Mouse (Mus musculus) hindbrain, embryonic 13.5 days (tissue): ENCODE measurements around the gene Cacna1i. TPM values are rescaled to one million over a fixed set of nuclear protein-coding genes. Genes with fewer than 3 reads are reported as not detected.
A peak's percentile ranks its signal among the peaks of the same experiment; 100 is the strongest.

Experiments
- ATAC-seq: fragments of 200-750 bp; cut with Nextera tagmentation; 2 replicates; pipeline ENCODE4 v1.8.0; 2017; ENCODE audit warnings: moderate TSS enrichment; ENCODE audit not compliant: low FRiP score
- H3K27ac ChIP-seq: fragments of 300-500 bp; sonication (generic); 2 replicates; pipeline ENCODE4 v1.5.1; 2015; ENCODE audit warnings: inconsistent platforms, mild to moderate bottlenecking, moderate library complexity
- H3K27me3 ChIP-seq: fragments of 300-500 bp; sonication (generic); 2 replicates; pipeline ENCODE4 v1.6.1; 2015; ENCODE audit warnings: mild to moderate bottlenecking, inconsistent platforms
- H3K36me3 ChIP-seq: fragments of 300-500 bp; sonication (generic); 2 replicates; pipeline ENCODE4 v1.6.1; 2015; ENCODE audit warnings: mild to moderate bottlenecking, inconsistent platforms
- H3K4me1 ChIP-seq: fragments of 300-500 bp; sonication (generic); replicated peaks from 2 replicates; pipeline ENCODE4 v1.6.1; 2015; ENCODE audit warnings: inconsistent platforms
- H3K4me2 ChIP-seq: fragments of 300-500 bp; sonication (generic); 2 replicates; pipeline ENCODE4 v1.6.1; 2015; ENCODE audit warnings: inconsistent platforms, mild to moderate bottlenecking, moderate library complexity
- H3K4me3 ChIP-seq: fragments of 300-500 bp; sonication (generic); 2 replicates; pipeline ENCODE4 v1.5.1; 2015; ENCODE audit warnings: mild to moderate bottlenecking, inconsistent platforms
- H3K9ac ChIP-seq: fragments of 300-500 bp; sonication (generic); 2 replicates; pipeline ENCODE4 v1.6.1; 2015; ENCODE audit warnings: mild to moderate bottlenecking, inconsistent platforms
- H3K9me3 ChIP-seq: fragments of 300-500 bp; sonication (generic); 2 replicates; pipeline ENCODE4 v1.6.1; 2016; ENCODE audit warnings: inconsistent platforms
- WGBS: fragments of 180-500 bp; shearing (Covaris S2); methylation state at CpG from one replicate; pipeline ENCODE4 v1.1.7; 2015; 5-methylcytosine and 5-hydroxymethylcytosine counted together
- polyA plus RNA-seq: library from polyadenylated mRNA; unstranded; fragments of >200 nt; fragmentation: Nextera tagmentation; extraction: Ambion mirVana; gene quantifications from 2 replicates; pipeline ENCODE4 v1.2.1, GENCODE M21; 2015

Cacna1i gene
- polyA plus RNA-seq, result 0.34 and 0.39 TPM in 2 replicates

- H3K4me2 ChIP-seq, result peak within 1 kb of the TSS; percentile 82
- peaks cover 21% of the 10 kb centered on the region for H3K4me1 ChIP-seq
- no peak within 1 kb of the TSS; the same call in 1 of the 2 replicates for H3K27ac ChIP-seq
- ATAC-seq, result peak; percentile 67; the same call in 1 of the 2 replicates
- under 1% methylated on average over 38 of the region's 50 CpGs for WGBS
- H3K36me3 ChIP-seq, result no peaks in the 10 kb centered on the region
- H3K27me3 ChIP-seq, result peaks cover 83% of the 10 kb centered on the region
- no peaks in the 10 kb centered on the region for H3K9me3 ChIP-seq
- H3K4me3 ChIP-seq, result peak within 1 kb of the TSS; percentile 57
- peak within 1 kb of the TSS; percentile 79 for H3K9ac ChIP-seq
These were observed at the start of gene Cacna1i for GRCm38 (mm10) chr15:80286851-80287415. Cacna1i (plus strand) TSS chr15:80287238.

GRCm38 (mm10) chr15:80248135-80248534, 38.9 kb upstream of the Cacna1i start:
- Histone ChIP-seq H3K9me3 (no peaks in the 10 kb centered on the region), H3K36me3 (peaks cover 84% of the 10 kb centered on the region), H3K4me3 (no peak overlapping the region), H3K9ac (no peak overlapping the region), H3K27me3 (no peaks in the 10 kb centered on the region), H3K27ac (no peak overlapping the region), H3K4me2 (no peak overlapping the region), H3K4me1 (no peaks in the 10 kb centered on the region)
- ATAC-seq, result no peak
- WGBS, result 97% methylated on average over 12 of the region's 12 CpGs

- Histone ChIP-seq H3K27ac (no peak overlapping the region), H3K4me1 (peaks cover 3% of the 10 kb centered on the region; the same call in 1 of the 2 replicates), H3K27me3 (no peaks in the 10 kb centered on the region), H3K4me2 (no peak overlapping the region), H3K4me3 (no peak overlapping the region), H3K36me3 (peaks cover 80% of the 10 kb centered on the region), H3K9ac (no peak overlapping the region), H3K9me3 (no peaks in the 10 kb centered on the region)
- ATAC-seq, result no peak
- 95% methylated on average over 1 of the region's 1 CpGs for WGBS
These were observed 38.4 kb upstream of the Cacna1i start for GRCm38 (mm10) chr15:80248596-80248995.

GRCm38 (mm10) chr15:80249672-80250071, 37.4 kb upstream of the Cacna1i start:
- no peak for ATAC-seq
- 97% methylated on average over 10 of the region's 10 CpGs for WGBS
- H3K4me2 ChIP-seq, result no peak overlapping the region
- H3K4me1 ChIP-seq, result peaks cover 13% of the 10 kb centered on the region
- H3K4me3 ChIP-seq, result no peak overlapping the region
- H3K9ac ChIP-seq, result no peak overlapping the region
- no peaks in the 10 kb centered on the region for H3K9me3 ChIP-seq
- H3K36me3 ChIP-seq, result peaks cover 72% of the 10 kb centered on the region
- no peak overlapping the region for H3K27ac ChIP-seq
- no peaks in the 10 kb centered on the region for H3K27me3 ChIP-seq

GRCm38 (mm10) chr15:80250586-80250985, 36.5 kb upstream of the Cacna1i start:
- 94% methylated on average over 6 of the region's 6 CpGs for WGBS
- H3K4me3 ChIP-seq, result no peak overlapping the region
- no peak overlapping the region for H3K4me2 ChIP-seq
- no peaks in the 10 kb centered on the region for H3K27me3 ChIP-seq
- H3K9ac ChIP-seq, result no peak overlapping the region
- H3K27ac ChIP-seq, result no peak overlapping the region
- peaks cover 66% of the 10 kb centered on the region for H3K36me3 ChIP-seq
- ATAC-seq, result no peak
- H3K4me1 ChIP-seq, result peaks cover 13% of the 10 kb centered on the region
- H3K9me3 ChIP-seq, result no peaks in the 10 kb centered on the region

- 51% methylated on average over 2 of the region's 2 CpGs for WGBS
- H3K4me3 ChIP-seq, result no peak overlapping the region
- no peaks in the 10 kb centered on the region for H3K9me3 ChIP-seq
- peak overlapping the region; percentile 87; the same call in 1 of the 2 replicates for H3K9ac ChIP-seq
- H3K27ac ChIP-seq, result peak overlapping the region; percentile 100
- no peaks in the 10 kb centered on the region for H3K27me3 ChIP-seq
- 0 out of 2 replicates have a peak overlapping the region, but pooled peaks have one; percentile 99 for H3K4me2 ChIP-seq
- ATAC-seq, result no peak
- peaks cover 36% of the 10 kb centered on the region for H3K4me1 ChIP-seq
- peaks cover 62% of the 10 kb centered on the region for H3K36me3 ChIP-seq
These were observed 33.5 kb upstream of the Cacna1i start for GRCm38 (mm10) chr15:80253530-80253929.

- H3K9me3 ChIP-seq, result no peaks in the 10 kb centered on the region
- H3K4me3 ChIP-seq, result peak overlapping the region; percentile 100
- 52% methylated on average over 6 of the region's 6 CpGs for WGBS
- peaks cover 39% of the 10 kb centered on the region for H3K4me1 ChIP-seq
- H3K27ac ChIP-seq, result peak overlapping the region; percentile 100
- ATAC-seq, result no peak
- peak overlapping the region; percentile 99 for H3K4me2 ChIP-seq
- peak overlapping the region; percentile 87 for H3K9ac ChIP-seq
- peaks cover 61% of the 10 kb centered on the region for H3K36me3 ChIP-seq
- H3K27me3 ChIP-seq, result no peaks in the 10 kb centered on the region
These were observed 32.8 kb upstream of the Cacna1i start for GRCm38 (mm10) chr15:80254207-80254606.

- H3K4me3 ChIP-seq, result peak within 1 kb of the TSS; percentile 100
- H3K36me3 ChIP-seq, result peaks cover 61% of the 10 kb centered on the region
- H3K4me2 ChIP-seq, result peak within 1 kb of the TSS; percentile 99
- no peaks in the 10 kb centered on the region for H3K27me3 ChIP-seq
- peak within 1 kb of the TSS; percentile 100 for H3K27ac ChIP-seq
- peaks cover 44% of the 10 kb centered on the region for H3K4me1 ChIP-seq
- ATAC-seq, result peak; percentile 96
- WGBS, result under 1% methylated on average over 62 of the region's 62 CpGs
- peak within 1 kb of the TSS; percentile 100 for H3K9ac ChIP-seq
- no peaks in the 10 kb centered on the region for H3K9me3 ChIP-seq
These were observed 32.0 kb upstream of the Cacna1i start, which contains the start of gene Atf4 for GRCm38 (mm10) chr15:80254847-80255645. Atf4 (plus strand) TSS chr15:80255184.

- Histone ChIP-seq H3K4me1 (peaks cover 44% of the 10 kb centered on the region), H3K27ac (peak overlapping the region; percentile 100), H3K9ac (peak overlapping the region; percentile 100), H3K4me2 (peak overlapping the region; percentile 99), H3K36me3 (peaks cover 58% of the 10 kb centered on the region), H3K4me3 (peak overlapping the region; percentile 100), H3K9me3 (no peaks in the 10 kb centered on the region), H3K27me3 (no peaks in the 10 kb centered on the region)
- whole genome bisulfite sequencing, result under 1% methylated on average over 45 of the region's 51 CpGs
- peak; percentile 25 for ATAC-seq
These were observed 31.4 kb upstream of the Cacna1i start for GRCm38 (mm10) chr15:80255646-80256121.

- H3K9me3 ChIP-seq, result no peaks in the 10 kb centered on the region
- H3K4me2 ChIP-seq, result peak overlapping the region; percentile 99
- H3K27ac ChIP-seq, result peak overlapping the region; percentile 100
- ATAC-seq, result no peak
- H3K4me1 ChIP-seq, result peaks cover 44% of the 10 kb centered on the region
- H3K9ac ChIP-seq, result peak overlapping the region; percentile 100
- H3K4me3 ChIP-seq, result peak overlapping the region; percentile 100
- H3K27me3 ChIP-seq, result no peaks in the 10 kb centered on the region
- 14% methylated on average over 16 of the region's 16 CpGs for WGBS
- peaks cover 52% of the 10 kb centered on the region for H3K36me3 ChIP-seq
These were observed 30.8 kb upstream of the Cacna1i start for GRCm38 (mm10) chr15:80256242-80256641.

- 68% methylated on average over 12 of the region's 12 CpGs for WGBS
- Histone ChIP-seq H3K9me3 (no peaks in the 10 kb centered on the region), H3K4me3 (peak overlapping the region; percentile 100), H3K27ac (peak overlapping the region; percentile 100), H3K4me2 (peak overlapping the region; percentile 99), H3K36me3 (peaks cover 45% of the 10 kb centered on the region), H3K4me1 (peaks cover 44% of the 10 kb centered on the region), H3K9ac (peak overlapping the region; percentile 100), H3K27me3 (no peaks in the 10 kb centered on the region)
- no peak for ATAC-seq
These were observed 30.1 kb upstream of the Cacna1i start for GRCm38 (mm10) chr15:80256656-80257601.
